Mouse (Mus musculus) ES-E14 (cell line): ENCODE measurements around the gene Nkx6-1.

Experiments used
- CHD2 ChIP-seq: IDR thresholded peaks from 2 replicates; pipeline ENCODE4 v1.6.1; 2014; ENCODE audit warnings: mild to moderate bottlenecking, low read depth, low read length, inconsistent platforms
- HCFC1 ChIP-seq: IDR thresholded peaks from 2 replicates; pipeline ENCODE4 v1.6.1; 2012; ENCODE audit warnings: low read length, inconsistent platforms, borderline replicate concordance; ENCODE audit not compliant: insufficient read depth
- MAFK ChIP-seq: IDR thresholded peaks from 2 replicates; pipeline ENCODE4 v1.6.1; 2014; ENCODE audit warnings: mild to moderate bottlenecking, low read depth, low read length, inconsistent platforms; ENCODE audit not compliant: insufficient read depth
- ZC3H11A ChIP-seq: IDR thresholded peaks from 2 replicates; pipeline ENCODE4 v1.6.1; 2012; ENCODE audit warnings: low read depth, mild to moderate bottlenecking, inconsistent platforms, low read length, borderline replicate concordance
- ZNF384 ChIP-seq: IDR thresholded peaks from 2 replicates; pipeline ENCODE4 v1.6.1; 2012; ENCODE audit warnings: low read depth, low read length, inconsistent platforms

DNA sequence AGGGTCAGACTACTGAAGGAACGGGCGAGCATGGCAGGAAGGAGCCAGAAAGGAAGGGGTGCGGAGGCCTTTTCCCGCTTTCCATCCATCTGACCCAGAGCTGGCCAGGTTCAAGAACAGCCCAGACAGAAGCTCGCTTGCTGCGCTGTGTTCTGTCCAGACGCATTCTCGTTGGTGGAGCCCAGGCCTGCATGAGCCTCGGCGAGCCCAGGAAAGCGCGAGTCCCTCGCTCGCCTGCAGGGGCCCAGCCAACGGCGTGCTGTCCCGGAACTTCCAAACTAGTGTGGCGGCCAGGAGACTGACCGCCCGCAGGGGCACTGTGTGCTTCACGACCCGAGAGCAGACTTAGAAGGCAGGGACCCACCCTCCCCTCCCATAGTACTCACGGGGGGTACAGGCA, 1.6 kb downstream of the Nkx6-1 start:
- TF ChIP-seq MAFK (no peak), ZC3H11A (no peak), CHD2 (no peak), ZNF384 (no peak), HCFC1 (no peak)
